Mouse (Mus musculus) small intestine, adult 2 months (tissue): ENCODE data around the gene Rln1. TPM values are rescaled to one million over a fixed set of nuclear protein-coding genes. Genes with fewer than 3 reads are reported as not detected.
A peak's percentile ranks its signal among the peaks of the same experiment; 100 is the strongest.

ENCODE experiments used
- H3K27ac ChIP-seq: fragments of 200-500 bp; 2 replicates; pipeline ENCODE4 v1.5.1; 2012; ENCODE audit warnings: low read depth, low read length, control low read depth, inconsistent platforms; ENCODE audit not compliant: insufficient read depth
- H3K27me3 ChIP-seq: fragments of 200-500 bp; 2 replicates; pipeline ENCODE4 v1.6.1; 2012; ENCODE audit warnings: mild to moderate bottlenecking, moderate library complexity, low read length, inconsistent platforms; ENCODE audit not compliant: control insufficient read depth, insufficient read depth
- H3K36me3 ChIP-seq: fragments of 200-500 bp; 2 replicates; pipeline ENCODE4 v1.6.1; 2012; ENCODE audit warnings: mild to moderate bottlenecking, low read length, control low read depth, inconsistent platforms; ENCODE audit not compliant: control insufficient read depth, insufficient read depth
- H3K4me1 ChIP-seq: fragments of 200-500 bp; 2 replicates; pipeline ENCODE4 v1.6.1; 2012; ENCODE audit warnings: low read length, inconsistent platforms, mixed read lengths; ENCODE audit not compliant: control insufficient read depth, insufficient read depth, insufficient read length
- H3K4me3 ChIP-seq: fragments of 200-500 bp; 2 replicates; pipeline ENCODE4 v1.5.1; 2012; ENCODE audit warnings: low read depth, mild to moderate bottlenecking, control low read depth, inconsistent platforms, low read length, moderate library complexity
- CTCF ChIP-seq: fragments of 200-500 bp; IDR thresholded peaks from 2 replicates; pipeline ENCODE4 v1.5.1; 2012; ENCODE audit warnings: low read depth, mild to moderate bottlenecking, control low read depth, inconsistent platforms, low read length, moderate library complexity, mixed read lengths; ENCODE audit not compliant: insufficient replicate concordance, insufficient read length; ENCODE audit errors: extremely low read depth
- POLR2A ChIP-seq: fragments of 200-500 bp; IDR thresholded peaks from 2 replicates; pipeline ENCODE4 v1.6.1; 2012; ENCODE audit warnings: low read depth, mild to moderate bottlenecking, control low read depth, inconsistent platforms, low read length, moderate library complexity
- WGBS: fragments of 180-500 bp; shearing (Covaris S2); methylation state at CpG from one replicate; pipeline ENCODE4 v1.1.7; 2018; 5-methylcytosine and 5-hydroxymethylcytosine counted together
- polyA plus RNA-seq: library from polyadenylated mRNA; depleted of rRNA; stranded (reverse); fragments of >200 nt; gene quantifications from 2 replicates; pipeline ENCODE4 v1.2.3, GENCODE M21; 2012

Rln1 gene
- polyA plus RNA-seq, 1 experiment, result not detected

DNA sequence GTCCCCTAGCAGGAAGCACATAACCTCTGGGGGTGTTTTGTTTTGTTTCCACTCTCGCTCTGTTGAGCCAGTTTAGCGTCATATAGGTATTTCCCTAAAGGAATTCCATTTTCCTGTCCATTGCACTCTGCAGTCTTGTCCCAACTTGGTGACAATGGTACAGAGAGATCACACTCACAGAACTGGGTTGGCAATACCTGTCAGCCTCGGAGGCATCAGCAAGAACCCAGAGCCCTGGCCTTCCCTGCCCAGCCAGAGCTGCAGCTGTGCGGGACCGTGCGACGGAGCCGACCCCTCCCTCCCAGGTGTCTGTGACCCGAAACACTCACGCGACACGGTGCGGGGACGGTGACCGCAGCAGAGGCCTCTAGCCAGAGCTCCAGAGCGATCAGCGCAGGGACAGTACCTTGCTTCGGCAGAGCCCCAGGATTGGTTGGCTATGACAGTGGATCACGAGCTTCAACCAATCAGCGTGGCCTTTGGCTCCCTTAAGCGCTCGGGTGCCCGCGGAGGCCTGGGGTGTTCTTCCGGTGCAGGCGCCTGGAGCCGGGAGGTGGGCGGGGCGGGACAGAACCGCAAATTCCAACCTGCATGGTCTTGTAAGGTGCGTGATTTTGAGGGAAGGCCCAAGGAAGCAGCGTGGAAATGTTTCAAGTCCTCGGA, 27.1 kb upstream of the Rln1 start:
- WGBS, result 1% methylated on average over 33 of the region's 33 CpGs
- TF ChIP-seq CTCF, result no peak
- peak; percentile 78 for TF ChIP-seq POLR2A

GRCm38 (mm10) chr19:29360251-29360650, 25.8 kb upstream of the Rln1 start:
- Histone ChIP-seq H3K4me3 (peak overlapping the region; percentile 2; the same call in 1 of the 2 replicates), H3K36me3 (peaks cover 16% of the 10 kb centered on the region), H3K4me1 (peaks cover 5% of the 10 kb centered on the region; the same call in 1 of the 2 replicates), H3K27me3 (no peaks in the 10 kb centered on the region), H3K27ac (peak overlapping the region; percentile 53; the same call in 1 of the 2 replicates)
- WGBS, result 53% methylated on average over 5 of the region's 5 CpGs
- TF ChIP-seq POLR2A (no peak), CTCF (no peak)

More for the DNA sequence above, 27.1 kb upstream of the Rln1 start:
- Histone ChIP-seq H3K27me3 (no peaks in the 10 kb centered on the region), H3K4me1 (peaks cover 6% of the 10 kb centered on the region), H3K4me3 (peak overlapping the region; percentile 66), H3K27ac (peak overlapping the region; percentile 73), H3K36me3 (peaks cover 10% of the 10 kb centered on the region; the same call in 1 of the 2 replicates)

GRCm38 (mm10) chr19:29356281-29356680, 21.8 kb upstream of the Rln1 start:
- TF ChIP-seq CTCF (no peak), POLR2A (no peak)
- Histone ChIP-seq H3K36me3 (peaks cover 24% of the 10 kb centered on the region), H3K4me3 (no peak overlapping the region), H3K27ac (no peak overlapping the region), H3K27me3 (no peaks in the 10 kb centered on the region), H3K4me1 (peaks cover 5% of the 10 kb centered on the region; the same call in 1 of the 2 replicates)
- WGBS, result 86% methylated on average over 11 of the region's 11 CpGs

- H3K4me1 ChIP-seq, result peaks cover 2% of the 10 kb centered on the region; the same call in 1 of the 2 replicates
- no peaks in the 10 kb centered on the region for H3K27me3 ChIP-seq
- no peak overlapping the region for H3K27ac ChIP-seq
- peak overlapping the region; percentile 9; the same call in 1 of the 2 replicates for H3K4me3 ChIP-seq
- 4% methylated on average over 20 of the region's 20 CpGs for WGBS
- TF ChIP-seq CTCF, result peak; percentile 99
- TF ChIP-seq POLR2A, result no peak
- H3K36me3 ChIP-seq, result peaks cover 24% of the 10 kb centered on the region
These were observed 20.7 kb upstream of the Rln1 start for GRCm38 (mm10) chr19:29354895-29355877.

DNA sequence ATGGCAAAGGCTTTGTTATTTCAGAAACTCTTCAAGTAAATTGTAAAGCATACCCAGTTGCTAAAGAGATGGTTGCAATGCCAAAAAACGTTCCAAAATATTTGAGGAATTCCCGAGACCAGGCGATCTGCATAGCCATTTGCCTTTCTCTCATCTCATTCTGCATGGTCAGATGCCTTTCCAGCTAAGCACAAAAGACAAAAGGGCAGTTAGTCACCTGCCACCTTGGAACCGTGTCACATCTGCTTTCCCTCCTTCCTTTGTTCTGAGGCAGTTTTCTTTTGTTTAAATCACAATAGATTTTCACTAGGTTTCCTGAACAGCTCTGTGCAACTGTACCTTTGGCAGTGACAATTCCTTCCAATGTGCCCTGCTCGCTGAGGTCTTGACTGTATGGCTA, 16.5 kb upstream of the Rln1 start:
- H3K27ac ChIP-seq, result no peak overlapping the region
- H3K4me3 ChIP-seq, result no peak overlapping the region
- H3K36me3 ChIP-seq, result peaks cover 19% of the 10 kb centered on the region
- WGBS, result 77% methylated on average over 5 of the region's 5 CpGs
- no peaks in the 10 kb centered on the region for H3K4me1 ChIP-seq
- TF ChIP-seq CTCF (no peak), POLR2A (no peak)
- H3K27me3 ChIP-seq, result no peaks in the 10 kb centered on the region

DNA sequence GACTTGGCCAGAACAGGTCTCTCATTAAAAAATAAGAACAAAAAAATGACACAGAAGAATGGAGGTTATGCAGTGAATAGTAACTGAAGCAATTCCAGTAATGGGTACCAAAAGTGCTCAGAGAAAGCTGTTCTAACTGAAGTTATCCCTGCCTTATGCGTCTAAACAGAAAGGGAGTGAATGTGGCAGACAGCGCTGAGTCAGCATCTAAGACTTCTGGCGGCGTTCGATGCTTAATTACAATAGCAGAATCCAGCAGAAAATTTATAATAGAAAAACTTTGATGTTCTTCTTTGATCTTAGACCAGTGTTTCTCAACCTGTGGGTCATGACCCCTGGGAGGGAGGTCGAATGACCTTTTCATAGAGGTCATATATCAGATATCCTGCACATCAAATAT, 11.2 kb upstream of the Rln1 start:
- TF ChIP-seq CTCF (no peak), POLR2A (no peak)
- Histone ChIP-seq H3K27ac (no peak overlapping the region), H3K4me3 (no peak overlapping the region), H3K36me3 (peaks cover 11% of the 10 kb centered on the region), H3K4me1 (no peaks in the 10 kb centered on the region), H3K27me3 (no peaks in the 10 kb centered on the region)
- WGBS, result 79% methylated on average over 6 of the region's 6 CpGs

GRCm38 (mm10) chr19:29344868-29345267, 10.4 kb upstream of the Rln1 start:
- H3K4me1 ChIP-seq, result no peaks in the 10 kb centered on the region
- H3K4me3 ChIP-seq, result no peak overlapping the region
- peaks cover 7% of the 10 kb centered on the region for H3K36me3 ChIP-seq
- H3K27me3 ChIP-seq, result no peaks in the 10 kb centered on the region
- TF ChIP-seq POLR2A, result no peak
- no peak overlapping the region for H3K27ac ChIP-seq
